Mouse (Mus musculus) gastrocnemius, postnatal 10 days (tissue): ENCODE measurements around the gene Smim8. TPM values are rescaled to one million over a fixed set of nuclear protein-coding genes. Genes with fewer than 3 reads are reported as not detected.
A peak's percentile ranks its signal among the peaks of the same experiment; 100 is the strongest.
"Not testable (repeated sequence)": the region's sequence is repeated elsewhere in the genome, so short reads cannot be mapped to it uniquely, and the experiment has no call there.

Source experiments
- DNase-seq: peaks from one replicate; pipeline ENCODE4 v3.0.0; 2021; ENCODE audit warnings: mixed read lengths
- long read RNA-seq, 2 experiments: library from polyadenylated mRNA; stranded (forward); transcript quantifications; one replicate each; pipeline ENCODE4 v2.0.0; 2021
- total RNA-seq, 2 experiments: library from RNA; stranded (reverse); gene quantifications; 2 replicates each; pipeline ENCODE4 v1.2.3; 2021

The Smim8 gene
- 10 to 100 TPM; 27.1 to 29.0 TPM for total RNA-seq
- long read RNA-seq, experiment 1, transcript Smim8-201 (3 exons, 786 nt): major isoform, 5 of 14 reads
- long read RNA-seq, experiment 1, partial matches to known transcripts: 7 of 14 reads
- long read RNA-seq, experiment 1, other reads (novel, unspliced or antisense): 0 of 14 reads
- long read RNA-seq, experiment 2, transcript Smim8-201 (3 exons, 786 nt): major isoform, 12 of 25 reads
- long read RNA-seq, experiment 2, partial matches to known transcripts: 0 of 25 reads
- long read RNA-seq, experiment 2, other reads (novel, unspliced or antisense): 9 of 25 reads

DNA sequence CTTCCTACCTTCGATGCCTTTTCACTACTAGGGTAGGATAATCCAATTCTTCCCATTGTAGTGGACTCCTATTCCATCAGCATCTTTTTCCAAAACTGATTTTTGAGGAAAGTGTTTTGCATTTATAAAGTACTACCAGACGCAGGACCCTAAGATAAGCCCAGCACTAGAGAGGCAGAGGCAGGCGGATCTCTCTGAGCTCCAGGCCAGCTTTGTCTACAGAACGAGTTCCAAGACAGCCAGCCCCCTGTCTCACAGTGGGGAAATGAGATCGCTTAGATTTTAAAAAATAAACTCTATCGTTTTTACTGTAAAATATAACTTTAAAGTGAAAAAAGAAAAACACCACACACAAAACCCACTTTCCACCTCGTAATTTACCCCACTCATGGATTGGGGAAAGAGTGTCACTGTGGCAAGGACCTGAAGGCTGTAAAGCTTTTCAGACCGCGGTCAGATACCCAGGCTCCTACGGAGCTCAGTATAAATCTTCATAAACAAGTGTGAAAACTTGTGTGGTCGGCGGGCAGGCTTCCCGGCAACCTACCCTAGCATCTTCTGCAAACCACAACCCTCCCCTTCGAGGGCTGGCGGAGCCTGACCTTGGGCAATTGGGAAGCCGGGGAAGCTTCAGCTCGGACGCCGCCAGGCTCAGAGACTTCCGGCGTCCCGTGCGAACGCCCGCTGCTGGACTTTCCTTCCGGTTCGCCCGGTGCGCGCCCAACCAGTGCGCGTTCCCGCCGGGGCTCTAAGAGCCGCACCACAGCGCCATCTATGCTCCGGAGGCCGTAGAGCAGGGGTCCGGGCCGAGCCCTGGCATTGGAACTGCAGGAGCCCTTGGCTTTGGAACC is at the start of gene Smim8:
Gene Smim8 (minus strand): TSS at position 747 of the 851 bp plus-strand sequence.
- peak; percentile 95 for DNase-seq

DNA sequence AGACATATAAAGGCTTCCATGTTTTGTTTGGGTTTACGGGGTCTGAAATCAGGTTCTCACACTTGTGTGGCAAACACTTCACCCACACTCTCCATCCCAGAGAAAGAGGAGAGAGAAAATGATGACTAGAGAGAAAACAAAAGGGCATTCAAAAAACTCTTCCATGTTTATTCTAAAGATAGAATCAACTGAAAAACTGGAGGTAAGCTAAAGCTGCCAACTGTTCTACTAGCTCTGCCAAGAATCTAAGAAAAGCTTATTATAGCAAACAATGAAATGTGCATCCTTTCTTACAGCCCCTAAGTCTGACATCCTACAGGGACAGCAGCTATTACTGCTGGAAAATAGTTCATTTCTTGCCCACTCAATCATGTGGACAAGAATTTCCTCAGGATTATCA is 45.7 kb upstream of the Smim8 start:
- no peak for DNase-seq

DNA sequence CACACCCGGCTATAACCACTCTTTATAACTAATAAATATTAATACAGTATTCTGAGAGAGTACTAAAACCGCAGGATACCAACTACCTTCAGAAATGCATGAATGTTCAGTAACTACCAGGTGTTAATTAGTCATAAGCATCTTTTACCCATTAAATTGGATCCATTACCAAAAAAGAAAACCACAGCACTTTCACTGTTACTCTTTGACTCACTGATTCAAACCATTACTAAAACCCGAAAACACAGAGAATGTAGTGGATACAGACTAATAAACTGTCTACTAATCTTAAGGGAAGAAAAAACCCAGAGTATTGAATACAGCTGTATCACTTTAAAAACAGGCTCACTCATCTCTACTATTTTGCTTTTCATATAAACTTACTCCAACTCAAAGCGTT is 41.7 kb upstream of the Smim8 start:
- no peak for DNase-seq

DNA sequence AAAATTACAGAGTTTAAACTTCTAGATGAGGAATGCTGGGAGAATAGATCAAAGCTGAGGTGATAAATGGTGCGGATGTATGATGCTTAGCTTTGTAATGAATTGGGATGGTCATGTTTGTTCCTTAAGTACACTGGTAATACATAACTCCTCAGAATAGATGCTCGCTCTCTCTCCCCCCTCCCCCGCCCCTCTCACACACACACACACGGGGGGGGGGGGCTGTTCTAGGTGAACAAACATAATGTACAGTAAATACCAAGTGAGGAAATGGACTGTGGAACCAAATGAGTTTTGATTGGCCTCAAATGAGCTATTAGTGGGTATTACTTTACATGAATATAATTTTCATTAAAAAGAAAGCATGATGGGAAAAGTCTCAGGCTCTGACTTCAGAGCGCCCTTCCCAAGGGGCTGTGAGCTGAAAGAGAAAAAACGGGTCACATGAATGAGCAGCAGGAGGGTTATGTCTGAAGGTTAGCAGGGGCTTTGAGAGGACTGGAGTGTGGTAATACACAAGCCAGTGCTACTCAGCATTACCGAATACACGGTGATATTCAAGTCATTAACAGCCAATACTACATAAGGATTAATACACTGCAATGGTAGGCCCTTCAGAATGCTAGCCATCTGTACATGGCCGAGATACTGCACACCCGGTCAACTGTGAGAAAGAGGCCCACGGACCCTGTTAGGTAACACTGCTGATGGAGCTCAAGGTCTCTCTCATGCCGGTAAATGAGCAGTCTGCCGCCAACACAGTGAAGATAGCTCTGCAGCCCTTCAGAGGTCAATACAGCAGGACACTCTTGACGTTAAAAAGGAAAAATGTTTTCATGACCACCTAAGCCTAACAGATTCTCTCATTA is 23.2 kb upstream of the Smim8 start:
- no peak for DNase-seq

DNA sequence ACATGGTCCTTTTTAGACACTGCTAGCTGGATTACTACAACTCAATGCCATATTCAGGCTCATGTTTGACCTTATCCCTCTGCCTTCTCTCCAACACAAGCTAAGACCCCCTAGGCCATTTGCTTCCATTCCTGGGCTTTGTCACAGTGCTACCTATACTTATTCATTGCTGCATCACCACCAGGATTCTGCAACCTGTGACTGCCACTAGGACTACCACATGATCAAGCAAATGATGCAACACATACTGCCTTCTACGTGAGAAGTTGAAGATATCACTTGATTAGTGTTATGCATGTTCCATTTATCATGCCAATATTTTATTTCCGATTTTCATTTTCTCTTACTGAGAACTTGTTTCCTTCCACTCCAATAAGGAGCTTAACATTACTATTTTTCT is 19.8 kb upstream of the Smim8 start:
- DNase-seq: no peak

GRCm38 (mm10) chr4:34797294-34797983 is 19.2 kb upstream of the Smim8 start:
- DNase-seq: no peak

DNA sequence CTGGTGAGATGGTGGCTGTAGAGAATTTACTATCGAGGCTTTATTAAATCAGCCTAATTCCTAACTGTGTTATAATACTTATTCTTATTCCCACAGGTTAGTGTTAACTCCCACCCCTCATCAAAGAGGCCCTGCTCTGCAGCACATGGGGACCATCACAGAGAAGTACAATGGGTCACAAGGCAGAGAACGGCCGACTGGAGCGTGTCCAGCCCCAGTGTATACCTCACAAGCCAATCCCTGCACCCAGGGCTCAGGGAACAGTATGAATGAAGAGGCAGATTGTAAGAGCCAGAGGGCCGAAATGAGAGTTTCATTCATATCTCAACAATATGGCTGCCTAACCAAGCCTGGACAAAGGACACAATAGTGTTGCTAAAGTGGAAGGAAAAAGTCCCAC is 18.1 kb upstream of the Smim8 start:
- no peak for DNase-seq

DNA sequence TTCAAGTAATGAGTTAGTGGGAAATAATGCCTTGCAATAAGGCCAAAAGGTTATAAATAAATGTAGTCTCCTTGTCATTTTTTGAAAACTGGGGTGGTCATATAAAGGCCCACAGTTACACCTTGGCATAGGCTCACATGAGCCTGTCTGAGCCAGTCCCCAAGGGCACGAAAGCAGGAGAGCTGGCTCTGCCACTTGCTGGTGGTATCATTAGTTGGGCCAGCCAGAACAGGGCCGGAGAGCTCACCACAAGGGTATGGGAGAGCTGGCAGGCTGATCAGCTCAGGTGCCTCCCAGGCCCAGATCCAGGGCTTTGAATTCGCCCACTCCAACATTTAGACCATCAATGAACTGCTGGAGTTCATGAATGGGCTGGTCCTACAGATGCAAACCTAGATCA is 8.3 kb upstream of the Smim8 start:
- DNase-seq: no peak

DNA sequence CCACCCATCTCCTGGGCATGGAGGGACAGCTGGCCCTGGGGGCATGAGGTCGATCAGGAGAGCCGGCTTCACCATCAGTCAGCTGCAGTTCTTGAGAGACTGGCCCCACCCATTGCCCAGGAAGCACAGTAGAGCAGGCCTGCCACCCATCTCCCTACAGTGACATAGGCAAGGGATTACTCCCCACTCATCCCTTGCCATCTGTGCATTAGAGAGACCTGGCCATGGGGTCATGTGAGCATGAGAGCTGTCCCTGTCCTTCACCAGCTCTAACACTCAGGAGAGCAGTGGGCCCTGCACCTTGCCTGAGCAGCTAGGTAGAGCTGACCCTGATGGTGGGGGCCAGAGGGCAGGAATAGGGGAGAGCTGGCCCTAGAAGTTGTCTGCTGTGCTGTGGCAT is 7.4 kb upstream of the Smim8 start:
- DNase-seq: no peak

DNA sequence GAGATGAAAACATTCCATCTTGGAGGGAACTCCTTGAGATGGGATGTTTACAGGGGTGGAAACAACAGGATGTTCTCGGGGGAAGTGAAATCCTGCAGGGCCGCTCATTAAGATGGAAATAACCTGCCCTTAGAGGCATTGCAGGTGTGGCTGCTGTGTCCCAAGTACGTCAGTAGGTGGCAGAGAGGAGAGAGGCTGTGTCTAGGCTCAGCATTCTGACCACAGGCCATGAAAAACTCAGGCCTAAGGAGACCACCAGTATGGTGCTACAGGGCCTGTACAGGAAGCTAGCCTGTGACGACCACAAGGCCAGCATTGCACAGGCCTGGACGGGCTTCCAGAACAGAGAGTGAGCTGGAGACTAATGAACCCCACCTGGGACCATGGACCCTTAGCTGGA is 6.6 kb upstream of the Smim8 start:
- no peak for DNase-seq

- DNase-seq: no peak
Measured at GRCm38 (mm10) chr4:34782730-34783129, 4.5 kb upstream of the Smim8 start.

DNA sequence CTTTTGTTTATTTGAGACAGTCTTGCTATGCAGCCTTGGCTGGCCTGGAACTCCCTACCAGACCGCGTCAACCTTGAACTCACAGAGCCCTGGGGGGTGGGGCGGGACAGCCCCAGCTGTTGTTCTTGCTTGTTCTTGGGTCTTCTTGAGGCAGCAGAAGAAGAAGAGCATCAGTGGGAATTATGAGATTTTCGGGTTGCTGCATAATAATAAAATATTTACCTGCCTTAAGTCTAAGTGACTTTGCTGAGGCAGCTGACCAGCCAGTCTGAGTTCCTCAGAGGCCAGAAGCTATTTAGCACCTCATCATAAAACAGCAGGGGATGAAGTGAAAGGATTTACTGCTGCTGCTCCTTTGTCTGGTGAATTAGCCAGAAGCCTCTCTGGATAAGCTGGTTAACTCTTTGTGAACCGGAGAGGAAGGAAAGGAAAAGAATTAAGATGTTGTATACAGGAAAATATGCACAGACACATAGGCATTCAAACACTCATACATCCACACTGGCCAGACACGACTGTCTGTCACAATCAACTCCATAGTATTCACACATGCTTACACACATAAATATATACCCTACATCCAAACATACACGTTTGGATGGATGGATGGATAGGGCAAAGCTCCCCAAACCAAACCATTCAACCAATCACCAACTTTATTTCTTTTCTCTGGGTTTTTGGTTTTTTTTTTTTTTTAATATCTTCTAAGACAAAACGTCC is 6.4 kb downstream of the Smim8 start:
- no peak for DNase-seq

DNA sequence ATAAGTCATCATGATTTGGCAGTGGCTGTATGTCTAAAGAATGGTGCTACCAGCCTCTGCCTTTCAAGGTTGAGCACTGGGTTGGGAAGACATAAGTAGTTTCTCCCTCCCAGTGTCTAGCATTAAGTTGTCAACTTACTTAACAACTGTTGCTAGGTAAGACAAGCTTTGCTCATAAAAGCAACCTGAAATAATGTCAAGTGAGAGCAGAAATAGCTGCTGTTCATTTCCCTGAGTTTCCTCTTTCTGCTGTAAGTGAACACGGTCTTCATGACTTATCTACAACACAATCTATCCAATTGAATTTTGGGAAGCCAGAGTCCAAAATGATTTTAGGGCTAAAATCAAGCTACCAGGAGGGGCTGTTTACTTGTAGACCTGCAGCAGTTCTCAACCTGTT is 22.1 kb downstream of the Smim8 start, which contains the start of gene Gm136:
Gene Gm136 (minus strand): TSS at position 101 of the 400 bp plus-strand sequence.
- no peak for DNase-seq

DNA sequence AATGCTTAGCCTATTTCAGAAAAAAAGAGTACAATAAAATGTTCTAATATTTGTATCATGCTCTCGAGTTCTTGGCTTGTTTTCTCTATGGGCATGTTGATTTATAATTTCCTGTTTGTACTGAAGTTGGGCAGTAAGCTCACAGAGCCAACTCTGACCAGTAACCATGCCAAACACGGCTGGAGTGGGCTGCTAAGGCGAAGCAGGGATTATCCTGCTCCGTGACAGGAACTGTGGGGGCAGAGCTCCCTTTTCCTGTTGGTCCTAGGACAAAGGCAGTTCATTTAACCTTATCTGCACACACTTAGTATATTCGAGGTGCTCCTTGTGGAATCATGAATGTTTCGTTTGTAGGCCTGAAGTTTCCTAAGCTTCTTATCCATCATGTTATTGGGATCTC is 29.0 kb downstream of the Smim8 start:
- DNase-seq: no peak

DNA sequence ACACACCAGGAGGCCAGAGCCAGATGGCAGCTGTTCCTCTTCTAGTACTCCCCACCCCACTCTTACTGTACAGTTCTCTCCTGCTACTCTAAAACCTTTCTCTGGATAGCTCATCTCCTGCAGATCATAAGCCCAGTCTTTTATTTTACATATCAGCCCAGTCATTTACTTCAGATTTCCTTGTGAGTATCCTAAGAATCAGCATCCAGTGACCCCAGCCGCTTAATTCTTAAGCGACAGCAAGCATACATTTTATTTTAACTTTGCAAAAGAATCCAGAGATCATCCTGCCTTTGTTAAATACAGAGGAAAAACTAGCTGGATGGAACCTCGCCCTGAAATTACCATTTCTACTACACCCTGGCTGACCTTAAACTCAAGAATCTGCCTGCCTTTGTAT is 43.8 kb downstream of the Smim8 start:
- DNase-seq: no peak

DNA sequence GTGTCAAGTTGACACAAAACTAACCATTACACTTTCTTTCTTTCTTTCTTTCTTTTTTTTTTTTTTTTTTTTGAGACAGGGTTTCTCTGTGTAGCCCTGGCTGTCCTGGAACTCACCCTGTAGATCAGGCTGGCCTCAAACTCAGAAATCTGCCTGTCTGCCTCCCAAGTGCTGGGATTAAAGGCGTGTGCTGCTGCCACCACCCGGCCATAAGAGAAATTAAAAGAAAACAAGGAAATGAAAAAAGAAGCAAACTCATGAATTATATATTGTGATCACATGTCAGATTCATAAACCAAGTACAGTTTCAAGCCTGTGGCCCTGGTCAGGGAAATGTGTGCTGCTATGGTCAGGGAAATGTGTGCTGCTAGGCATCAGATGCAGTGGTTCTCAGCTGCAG is 44.8 kb downstream of the Smim8 start:
- not testable (repeated sequence) for DNase-seq

DNA sequence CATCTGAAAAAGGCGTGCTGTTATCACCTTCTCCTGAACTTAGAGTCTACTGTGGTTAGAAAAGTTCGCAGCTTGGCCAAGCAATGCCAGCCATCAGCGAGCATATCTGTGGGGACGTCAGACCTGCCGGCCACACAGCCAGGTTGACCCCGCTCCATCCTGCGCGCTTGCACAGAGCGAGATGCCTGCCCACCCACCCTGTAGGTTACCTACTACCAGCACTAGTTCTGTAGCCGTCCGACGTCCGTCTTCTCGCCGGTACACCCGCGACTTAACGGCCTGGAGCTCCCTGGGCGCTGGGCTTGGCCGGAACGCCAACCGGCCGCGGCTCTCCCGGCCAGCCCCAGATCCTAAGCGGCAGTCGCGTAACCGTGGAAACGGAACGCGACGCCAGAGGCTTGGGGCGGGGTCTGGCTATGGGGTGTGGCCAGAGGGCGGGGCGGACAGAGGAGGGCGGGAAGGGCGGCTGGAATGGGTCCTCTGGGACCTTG is 48.3 kb downstream of the Smim8 start, which contains the start of gene Cfap206:
Gene Cfap206 (minus strand): TSS at position 356 of the 491 bp plus-strand sequence.
- DNase-seq: peak; percentile 64

DNA sequence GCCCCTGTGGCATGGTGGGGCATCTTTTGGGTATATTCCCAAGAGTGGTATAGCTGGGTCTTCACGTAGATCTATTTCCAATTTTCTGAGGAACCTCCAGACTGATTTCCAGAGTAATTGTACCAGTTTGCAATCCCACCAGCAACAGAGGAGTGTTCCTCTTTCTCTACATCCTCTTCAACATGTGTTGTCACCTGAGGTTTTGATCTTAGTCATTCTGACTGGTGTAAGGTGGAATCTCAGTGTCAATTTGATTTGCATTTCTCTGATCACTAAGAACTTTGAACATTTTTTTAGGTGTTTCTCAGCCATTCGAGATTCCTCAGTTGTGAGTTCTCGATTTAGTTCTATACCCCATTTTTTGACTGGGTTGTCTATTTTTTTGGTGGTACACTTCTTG is 52.5 kb downstream of the Smim8 start:
- DNase-seq: not testable (repeated sequence)

DNA sequence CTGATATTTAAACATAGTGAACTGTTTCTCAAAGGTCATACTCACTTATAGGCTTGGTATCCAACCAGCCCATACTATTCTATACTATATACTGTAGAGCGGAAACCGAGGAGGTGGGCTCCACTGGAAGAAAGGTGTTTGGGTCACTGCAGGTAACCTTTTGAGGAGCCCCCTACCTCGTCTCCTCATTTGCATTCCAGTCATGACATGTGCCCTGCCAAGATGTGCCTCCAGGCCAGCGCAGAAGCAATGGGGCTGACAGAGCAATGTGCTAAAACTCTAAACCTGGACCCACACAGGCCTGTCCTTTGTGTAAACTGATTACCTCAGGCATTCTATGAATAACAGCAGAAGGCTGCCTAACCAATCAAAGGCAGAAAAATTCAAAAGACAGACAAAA is 53.9 kb downstream of the Smim8 start:
- DNase-seq: no peak

DNA sequence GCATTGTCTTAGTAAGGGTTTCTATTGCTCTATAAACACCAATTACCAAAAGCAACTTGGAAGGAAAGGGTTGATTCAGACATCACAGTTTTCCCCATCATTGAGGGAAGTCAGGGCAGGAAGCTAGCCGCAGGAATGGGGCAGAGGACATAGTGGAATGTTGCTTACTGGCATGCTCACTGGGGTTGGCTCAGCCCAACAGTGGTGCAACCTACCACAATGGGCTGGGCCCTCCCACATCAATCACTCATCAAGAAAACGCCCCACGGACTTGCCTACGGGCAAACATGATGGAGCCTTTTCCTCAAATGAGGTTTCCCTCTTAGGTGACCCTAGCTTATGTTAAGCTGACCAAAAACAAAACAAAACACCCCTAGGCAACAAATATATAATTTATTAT is 55.0 kb downstream of the Smim8 start:
- no peak for DNase-seq
